Mouse (Mus musculus) splenic B cell, adult 2 months (primary cell): ENCODE results near the gene Xirp1.
A peak's percentile ranks its signal among the peaks of the same experiment; 100 is the strongest.

Experiments
- DNase-seq: peaks from one replicate; pipeline ENCODE4 v3.0.0-alpha.2; 2011; ENCODE audit warnings: low read depth, low spot score
- H3K27me3 ChIP-seq: 2 replicates; pipeline ENCODE4 v1.6.1; 2012; ENCODE audit warnings: mild to moderate bottlenecking, low read length, moderate library complexity, mixed read lengths; ENCODE audit not compliant: control insufficient read depth, poor library complexity, insufficient read depth, severe bottlenecking
- H3K36me3 ChIP-seq: 2 replicates; pipeline ENCODE4 v1.6.1; 2012; ENCODE audit warnings: mild to moderate bottlenecking, low read length, moderate library complexity, mixed read lengths; ENCODE audit not compliant: control insufficient read depth, poor library complexity, insufficient read depth, severe bottlenecking

Xirp1 gene

DNA sequence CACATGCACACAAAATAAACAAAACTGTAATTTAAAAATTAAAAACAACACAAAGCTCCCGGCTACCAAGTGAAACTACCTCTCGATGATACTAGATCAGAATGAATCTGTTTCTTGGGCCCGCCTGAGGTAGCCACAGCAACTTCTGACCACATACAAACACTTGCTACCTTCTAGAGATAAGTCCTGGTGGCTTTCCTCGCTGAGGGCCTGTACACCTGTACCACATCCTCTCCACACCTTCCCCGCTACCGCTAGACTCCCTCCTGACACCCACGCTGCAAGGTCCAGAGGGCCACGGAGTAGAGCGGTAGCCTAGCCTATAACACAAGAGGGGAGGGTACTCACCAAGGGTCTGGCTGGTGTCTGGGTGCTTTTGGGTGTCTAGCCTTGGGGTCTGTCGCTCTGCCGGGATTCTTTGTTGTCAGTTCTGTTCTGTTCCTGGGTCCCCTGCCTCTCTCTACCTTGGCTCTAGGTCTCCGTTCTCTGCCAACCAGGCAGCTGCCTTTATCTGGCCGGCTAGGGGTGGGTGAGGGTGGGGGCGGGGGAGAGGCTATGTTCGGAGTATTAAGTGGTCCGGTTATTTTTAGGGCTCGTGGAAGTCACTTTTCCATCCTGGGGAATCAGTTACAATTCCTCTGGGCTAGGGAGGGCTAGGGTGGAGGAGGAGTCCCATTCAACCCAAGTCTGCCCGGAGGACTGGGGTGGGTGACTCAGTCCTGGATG is at the start of gene Xirp1:
TSS of gene Xirp1 (minus strand) at position 513 of the 726 bp plus-strand sequence.
- Histone ChIP-seq H3K27me3 (no peaks in the 10 kb centered on the region), H3K36me3 (no peaks in the 10 kb centered on the region)
- DNase-seq, result no peak

DNA sequence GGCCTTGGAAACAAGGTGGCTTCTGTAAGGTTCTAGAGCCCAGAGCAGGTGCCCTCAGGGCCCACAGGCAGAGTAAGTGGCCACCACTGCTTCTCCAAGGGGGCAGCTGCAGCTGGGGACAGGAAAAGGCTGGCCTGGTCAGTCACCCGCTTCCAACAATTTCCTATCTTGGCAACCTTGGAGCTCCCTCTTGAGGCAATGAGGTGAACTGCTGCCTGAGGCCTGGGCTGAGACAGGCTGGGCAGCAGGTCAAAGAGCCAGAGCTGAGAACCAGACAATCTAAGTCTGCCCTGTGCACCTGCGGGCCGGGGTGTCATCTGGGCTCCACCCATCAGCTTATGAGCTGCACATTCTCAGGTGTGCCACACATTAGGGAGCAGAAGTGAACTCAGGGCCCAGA is 49.8 kb upstream of the Xirp1 start:
- Histone ChIP-seq H3K27me3 (no peaks in the 10 kb centered on the region), H3K36me3 (no peaks in the 10 kb centered on the region)
- peak; percentile 83 for DNase-seq

DNA sequence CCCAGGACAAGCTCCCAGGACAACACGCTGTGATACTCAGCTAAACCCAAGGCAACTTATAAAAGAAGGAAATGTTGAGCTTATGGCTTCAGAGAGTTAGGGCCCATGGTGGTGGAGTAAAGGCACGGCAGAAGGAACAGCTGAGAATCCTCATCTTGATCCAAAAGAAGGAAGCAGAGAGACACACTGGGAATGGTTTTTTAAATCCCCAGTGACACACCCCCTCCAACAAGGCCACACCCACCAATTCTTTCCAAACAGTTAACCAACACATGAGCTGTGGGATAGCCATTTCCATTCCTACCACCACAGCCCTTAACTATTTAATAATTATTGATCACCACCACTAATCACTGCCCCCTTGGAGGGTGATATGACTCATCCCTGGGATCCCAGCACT is 47.9 kb upstream of the Xirp1 start:
- H3K27me3 ChIP-seq, result no peaks in the 10 kb centered on the region
- DNase-seq, result no peak

DNA sequence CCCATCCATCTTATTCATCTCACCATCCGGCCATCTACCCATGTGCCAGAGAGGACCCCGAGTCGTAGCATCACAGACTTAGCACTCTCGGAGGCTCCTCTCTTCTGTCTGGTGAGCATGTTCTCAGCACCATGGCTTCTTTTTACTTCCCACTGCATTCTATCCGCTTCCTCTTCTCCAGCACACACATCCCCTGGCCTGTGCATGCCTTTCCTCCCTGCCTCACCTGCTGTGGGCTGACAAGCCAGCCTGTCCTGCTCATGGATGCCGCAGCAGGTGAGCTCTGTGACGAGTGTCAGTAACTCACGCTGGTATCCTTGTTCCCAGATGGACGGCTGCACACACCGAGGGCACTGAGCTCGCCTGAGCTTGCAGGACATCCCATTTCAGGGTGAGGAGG is 46.4 kb upstream of the Xirp1 start, which contains the start of gene Cx3cr1:
TSS of gene Cx3cr1 (minus strand) at position 101 of the 400 bp plus-strand sequence.
- H3K36me3 ChIP-seq, result no peaks in the 10 kb centered on the region
- no peak for DNase-seq
- H3K27me3 ChIP-seq, result no peaks in the 10 kb centered on the region

More for the DNA sequence above, 47.9 kb upstream of the Xirp1 start:
- H3K36me3 ChIP-seq, result no peaks in the 10 kb centered on the region

DNA sequence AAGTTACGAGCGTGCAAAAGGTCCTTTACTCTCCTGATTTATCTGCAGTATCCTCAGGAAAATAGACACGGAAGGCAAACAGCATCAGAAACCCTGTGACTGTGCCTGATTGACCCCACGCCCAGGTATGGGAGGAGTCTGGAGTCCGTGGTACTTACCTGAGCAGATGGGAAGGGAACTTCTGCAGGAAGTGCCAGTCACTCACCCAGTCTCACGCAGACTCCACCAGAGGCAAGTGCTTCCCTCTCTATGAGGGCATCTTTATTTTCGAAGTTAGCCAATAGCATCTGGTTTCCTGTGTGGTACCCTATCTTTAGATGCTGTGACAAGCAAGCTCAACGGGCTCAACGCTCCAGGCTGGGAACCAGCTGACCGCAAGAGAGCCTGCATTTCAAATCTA is 44.6 kb upstream of the Xirp1 start:
- DNase-seq, result no peak
- H3K36me3 ChIP-seq, result no peaks in the 10 kb centered on the region
- H3K27me3 ChIP-seq, result no peaks in the 10 kb centered on the region

DNA sequence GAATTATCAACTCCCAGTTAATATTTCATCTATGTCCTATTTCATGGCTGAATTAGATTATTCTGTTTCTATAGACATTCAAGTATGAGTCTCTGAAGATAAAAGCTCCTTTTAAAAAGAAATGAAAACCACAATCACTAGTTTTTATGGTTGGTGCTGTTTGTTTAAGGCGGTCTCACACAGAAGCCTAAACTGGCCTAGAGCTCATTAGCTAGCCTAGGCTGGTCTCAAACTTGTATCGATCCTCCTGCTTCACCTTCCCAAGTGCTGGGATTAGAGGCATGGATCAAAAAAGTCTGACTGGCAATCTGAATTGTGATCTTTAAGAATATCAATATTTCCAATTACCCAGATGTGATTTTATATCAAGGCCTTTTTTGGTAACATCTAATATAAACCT is 44.2 kb upstream of the Xirp1 start:
- H3K27me3 ChIP-seq, result no peaks in the 10 kb centered on the region
- no peaks in the 10 kb centered on the region for H3K36me3 ChIP-seq
- DNase-seq, result no peak

- no peaks in the 10 kb centered on the region for H3K36me3 ChIP-seq
- no peaks in the 10 kb centered on the region for H3K27me3 ChIP-seq
- no peak for DNase-seq
Observed at GRCm38 (mm10) chr9:120064317-120064716, 40.9 kb upstream of the Xirp1 start.

GRCm38 (mm10) chr9:120058730-120059129 is 35.3 kb upstream of the Xirp1 start:
- no peaks in the 10 kb centered on the region for H3K36me3 ChIP-seq
- no peaks in the 10 kb centered on the region for H3K27me3 ChIP-seq
- DNase-seq, result no peak

DNA sequence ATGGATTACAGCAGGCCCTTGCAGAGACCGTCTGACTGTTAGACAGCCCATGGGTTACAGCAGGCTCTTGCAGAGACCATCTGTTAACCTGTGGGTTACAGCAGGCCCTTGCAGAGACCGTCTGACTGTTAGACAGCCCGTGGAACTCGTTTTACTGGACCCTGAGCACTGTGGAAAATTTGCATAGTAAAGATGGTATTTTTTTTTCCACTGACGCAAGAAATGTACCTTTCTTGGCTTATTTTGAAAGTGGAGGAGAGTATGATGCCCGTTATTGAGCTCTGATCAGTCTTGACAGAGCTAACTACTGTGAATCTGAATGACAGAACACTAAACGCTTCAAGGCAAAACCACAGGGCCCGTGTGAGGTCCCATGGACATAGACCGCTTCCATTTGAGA is 32.8 kb upstream of the Xirp1 start:
- no peak for DNase-seq
- H3K27me3 ChIP-seq, result no peaks in the 10 kb centered on the region
- H3K36me3 ChIP-seq, result no peaks in the 10 kb centered on the region

- Histone ChIP-seq H3K27me3 (no peaks in the 10 kb centered on the region), H3K36me3 (no peaks in the 10 kb centered on the region)
- peak; percentile 62 for DNase-seq
Observed at GRCm38 (mm10) chr9:120054545-120055277, 31.3 kb upstream of the Xirp1 start.

DNA sequence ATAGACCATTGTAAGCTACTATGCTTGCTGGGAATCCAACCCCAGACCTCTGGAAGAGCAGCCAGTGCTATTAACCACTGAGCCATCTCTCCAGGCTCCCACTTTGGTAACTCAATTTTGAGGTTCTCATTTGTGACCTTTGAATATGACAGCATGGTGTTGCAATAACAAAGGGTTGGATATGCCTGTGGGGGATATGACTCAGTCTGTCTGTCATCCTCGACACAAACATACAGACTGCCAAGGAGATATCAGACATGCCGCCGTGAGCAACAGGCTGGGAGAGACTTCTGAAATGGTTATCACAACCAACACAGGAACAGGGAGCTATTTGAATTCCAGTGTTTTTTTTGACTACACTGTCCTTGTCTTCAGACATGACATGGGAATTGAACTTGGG is 26.0 kb upstream of the Xirp1 start:
- no peak for DNase-seq
- Histone ChIP-seq H3K27me3 (no peaks in the 10 kb centered on the region), H3K36me3 (no peaks in the 10 kb centered on the region)

DNA sequence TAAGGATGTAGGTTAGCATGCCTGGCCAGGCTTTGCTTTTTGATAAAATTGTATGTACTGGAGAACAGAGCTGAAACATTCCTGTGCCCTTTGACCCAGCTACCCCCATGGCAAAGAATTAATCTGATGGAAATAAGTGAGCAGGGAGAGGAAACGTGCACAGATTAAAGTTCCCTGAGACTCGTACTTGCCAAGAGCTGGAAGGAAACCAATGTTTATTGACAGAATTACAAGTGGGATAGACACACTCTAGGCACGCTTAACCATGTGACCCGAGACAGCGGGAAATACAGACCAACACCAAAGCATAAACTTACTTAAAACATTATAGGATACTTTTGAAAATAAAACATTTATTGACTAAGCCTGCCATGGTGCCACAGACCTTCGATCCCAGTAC is 25.1 kb upstream of the Xirp1 start:
- no peak for DNase-seq
- Histone ChIP-seq H3K27me3 (no peaks in the 10 kb centered on the region), H3K36me3 (no peaks in the 10 kb centered on the region)

- H3K36me3 ChIP-seq, result no peaks in the 10 kb centered on the region
Observed at GRCm38 (mm10) chr9:120043115-120043514, 19.7 kb upstream of the Xirp1 start.

DNA sequence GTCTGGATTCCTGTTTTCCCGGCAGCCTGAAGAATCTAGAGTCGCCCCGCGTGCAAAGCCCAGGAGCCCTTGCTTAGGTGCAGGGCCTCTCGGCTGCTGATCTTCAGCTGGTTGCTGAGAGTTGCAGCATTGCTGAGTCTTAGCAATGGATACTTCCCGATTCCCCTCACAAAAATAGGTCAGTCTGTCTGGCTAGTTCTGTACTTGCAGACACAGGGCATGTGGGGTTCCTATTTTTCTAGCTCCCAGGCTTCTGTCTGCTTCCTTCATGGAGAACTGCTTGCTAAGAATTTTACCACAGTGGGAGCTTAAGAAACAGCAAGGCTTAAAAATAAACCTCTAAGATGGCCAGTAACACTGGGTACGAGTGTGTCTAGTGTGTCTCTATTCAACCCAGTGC is 14.0 kb upstream of the Xirp1 start:
- H3K36me3 ChIP-seq, result no peaks in the 10 kb centered on the region
- H3K27me3 ChIP-seq, result no peaks in the 10 kb centered on the region

More at GRCm38 (mm10) chr9:120043115-120043514, 19.7 kb upstream of the Xirp1 start:
- no peaks in the 10 kb centered on the region for H3K27me3 ChIP-seq
- no peak for DNase-seq

DNA sequence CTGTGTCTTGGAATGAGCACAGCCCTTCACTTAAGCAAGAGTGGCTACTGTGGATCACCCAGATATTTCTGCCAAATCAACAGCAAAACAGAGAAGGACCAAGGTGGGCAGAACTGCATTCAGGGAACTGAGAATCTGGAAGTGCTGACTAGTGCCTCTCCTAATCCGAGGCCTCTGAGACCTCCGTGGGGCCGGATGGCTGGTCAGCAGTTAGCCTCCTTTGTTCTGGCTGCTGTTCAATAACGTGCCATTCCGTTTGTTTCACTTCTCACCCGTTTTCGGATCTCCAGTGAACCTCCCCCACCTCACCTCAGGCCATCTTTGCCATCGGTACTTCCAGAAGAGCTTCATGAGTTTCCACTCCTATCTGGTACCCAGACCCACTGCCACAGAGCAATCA is 11.0 kb upstream of the Xirp1 start:
- no peaks in the 10 kb centered on the region for H3K36me3 ChIP-seq
- no peaks in the 10 kb centered on the region for H3K27me3 ChIP-seq
- DNase-seq, result no peak

More for the DNA sequence above, 14.0 kb upstream of the Xirp1 start:
- DNase-seq, result no peak
